Mouse (Mus musculus) gastrocnemius, adult 2 months (tissue): Measurements from ENCODE around the gene Fam71e1. TPM values are rescaled to one million over a fixed set of nuclear protein-coding genes. Genes with fewer than 3 reads are reported as not detected.

Experiments used
- DNase-seq: peaks from one replicate; pipeline ENCODE4 v3.0.0; 2022
- H3K27ac ChIP-seq: fragments of 200-600 bp; 2 replicates; pipeline ENCODE4 v1.8.1; 2022; ENCODE audit warnings: mild to moderate bottlenecking
- H3K4me3 ChIP-seq: fragments of 200-600 bp; 2 replicates; pipeline ENCODE4 v1.8.1; 2022; ENCODE audit warnings: mild to moderate bottlenecking, moderate library complexity
- CTCF ChIP-seq: fragments of 200-600 bp; IDR thresholded peaks from 2 replicates; pipeline ENCODE4 v1.8.1; 2022; ENCODE audit warnings: antibody characterized with exemption, mild to moderate bottlenecking, moderate library complexity
- intact Hi-C: fragments of 180-260 bp; cut with DNase I; formaldehyde crosslinking; loops from one replicate; pipeline ENCODE4 v1.15.1; 2025
- total RNA-seq, 2 experiments: library from RNA; stranded (reverse); gene quantifications; 2 replicates each; pipeline ENCODE4 v1.2.3; 2021

Gene Fam71e1
- total RNA-seq, 2 experiments from 2014 or later: 2.4 to 5.5 TPM

DNA sequence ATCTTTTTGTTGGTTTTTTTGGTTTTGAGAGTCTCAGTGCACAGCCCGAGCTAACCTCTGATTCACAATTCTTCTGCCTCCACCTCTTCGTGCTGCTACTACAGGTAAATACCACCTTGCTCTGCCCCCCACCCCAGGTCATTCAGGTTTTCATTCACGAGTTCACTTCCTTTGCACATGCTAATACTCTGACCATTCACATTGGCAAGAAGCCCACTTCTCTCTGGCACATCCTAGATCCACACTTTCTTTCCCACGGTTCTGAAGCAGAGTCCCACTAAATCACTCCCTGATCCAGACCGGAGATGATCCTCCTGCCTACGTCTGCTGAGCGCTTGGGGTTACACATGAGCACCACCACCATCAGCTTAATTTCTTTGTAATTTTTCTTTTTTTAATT, 1.3 kb upstream of the Fam71e1 start:
- TF ChIP-seq CTCF: no peak
- no peak for DNase-seq
- intact Hi-C loops: no loop called here
- H3K27ac ChIP-seq: no peak overlapping the region
- H3K4me3 ChIP-seq: no peak overlapping the region

DNA sequence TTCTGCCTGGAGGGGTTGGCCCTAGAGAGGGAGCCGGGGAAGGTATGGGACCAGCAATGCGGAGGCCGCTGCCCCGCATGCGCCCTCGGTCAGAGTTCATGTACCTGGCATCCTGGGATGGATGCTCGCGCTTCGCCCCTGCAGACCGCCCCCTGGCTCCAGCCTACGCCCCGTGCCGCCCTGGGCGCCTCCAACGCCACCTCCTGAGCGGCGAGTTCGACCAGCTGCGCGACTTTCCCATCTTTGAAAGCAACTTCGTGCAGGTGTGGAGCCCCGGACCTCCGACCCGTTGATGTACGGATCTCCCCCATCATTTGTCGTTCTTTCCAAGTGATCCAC, 359 bp downstream of the Fam71e1 start:
- peak overlapping the region; percentile 85 for H3K4me3 ChIP-seq
- peak overlapping the region; percentile 99 for H3K27ac ChIP-seq
- no peak for DNase-seq
- intact Hi-C loops: no loop called here
- no peak for TF ChIP-seq CTCF

DNA sequence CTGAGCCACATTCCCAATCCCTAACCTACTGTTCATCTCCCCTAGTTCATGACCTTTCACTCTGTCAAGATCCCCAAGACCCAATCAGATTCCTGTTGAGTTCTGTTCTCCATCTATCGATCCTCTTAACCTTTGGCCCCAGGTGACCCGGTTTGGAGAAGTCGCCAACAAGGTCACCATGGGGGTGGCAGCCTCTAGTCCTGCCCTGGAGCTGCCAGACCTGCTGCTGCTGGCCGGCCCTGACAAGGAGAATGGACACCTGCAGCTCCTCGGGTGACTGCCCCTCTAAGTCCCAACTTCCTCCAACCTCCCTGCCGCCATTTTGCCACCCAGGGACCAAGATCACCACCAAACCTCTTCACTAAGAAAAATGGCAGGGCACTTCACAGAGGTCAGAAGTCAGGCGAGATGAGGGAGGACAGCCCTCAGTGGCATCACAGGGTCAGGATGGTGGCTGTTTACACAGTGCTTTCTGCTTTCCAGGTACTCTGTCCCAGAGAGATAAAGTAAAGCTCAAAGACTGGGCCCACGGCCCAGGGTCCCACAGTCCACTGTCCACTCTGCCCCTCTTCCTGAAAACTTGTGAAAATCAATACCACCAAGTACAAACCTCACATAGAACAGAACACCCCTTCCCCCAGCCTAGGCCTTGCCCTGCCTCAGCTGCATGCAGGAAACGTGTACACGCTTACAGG, 1.1 kb downstream of the Fam71e1 start:
- Histone ChIP-seq H3K27ac (no peak overlapping the region), H3K4me3 (no peak overlapping the region; the same call in 1 of the 2 replicates)
- TF ChIP-seq CTCF: no peak
- peak; percentile 51 for DNase-seq
- intact Hi-C loops: no loop called here

DNA sequence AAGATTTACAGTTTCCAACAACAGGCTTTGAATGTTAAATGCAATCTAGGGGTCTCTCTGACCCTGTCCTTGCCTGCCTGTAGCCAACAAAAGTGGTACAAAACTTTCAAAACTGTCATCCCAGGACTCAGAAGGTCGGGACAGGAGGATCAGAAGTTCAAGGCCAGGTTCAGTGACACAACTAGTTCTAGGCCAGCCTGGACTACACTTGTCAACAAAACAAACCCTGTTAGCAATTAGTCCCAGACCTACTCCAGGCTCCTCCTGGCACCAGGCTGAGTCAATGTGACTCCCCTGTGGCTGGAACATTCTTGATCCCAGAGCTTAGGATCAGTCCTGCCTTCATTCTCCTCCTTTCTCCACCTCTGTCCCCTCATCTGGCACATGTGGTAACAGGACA, 2.5 kb downstream of the Fam71e1 start:
- TF ChIP-seq CTCF: no peak
- Histone ChIP-seq H3K4me3 (no peak overlapping the region), H3K27ac (no peak overlapping the region)
- intact Hi-C loops: no loop called here
- no peak for DNase-seq

DNA sequence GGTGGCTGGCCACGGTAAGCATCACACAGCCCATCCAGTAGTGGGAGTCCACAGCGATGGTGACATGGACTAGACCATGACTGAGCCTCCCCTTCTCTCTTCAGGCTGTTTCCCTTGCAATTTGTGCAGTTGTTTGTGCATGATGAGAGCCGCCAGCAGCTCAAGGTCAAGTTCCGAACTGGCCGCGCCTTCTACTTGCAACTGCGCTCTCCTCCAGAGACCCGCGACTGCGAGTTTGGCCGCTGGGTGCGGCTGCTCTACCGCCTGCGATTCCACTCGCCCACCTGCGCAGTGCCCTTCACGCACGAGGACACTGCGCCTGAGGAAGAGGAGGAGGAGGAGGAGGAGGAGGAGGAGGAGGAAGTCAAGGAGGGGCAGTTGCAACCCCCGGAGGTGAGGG, 3.7 kb downstream of the Fam71e1 start:
- peak; percentile 65 for DNase-seq
- Histone ChIP-seq H3K4me3 (no peak overlapping the region), H3K27ac (no peak overlapping the region)
- intact Hi-C loops: loop anchor here (2.0 kb wide), 2 partner anchors 27 to 49 kb away; partner anchors contain the start of gene Pold1
- no peak for TF ChIP-seq CTCF

DNA sequence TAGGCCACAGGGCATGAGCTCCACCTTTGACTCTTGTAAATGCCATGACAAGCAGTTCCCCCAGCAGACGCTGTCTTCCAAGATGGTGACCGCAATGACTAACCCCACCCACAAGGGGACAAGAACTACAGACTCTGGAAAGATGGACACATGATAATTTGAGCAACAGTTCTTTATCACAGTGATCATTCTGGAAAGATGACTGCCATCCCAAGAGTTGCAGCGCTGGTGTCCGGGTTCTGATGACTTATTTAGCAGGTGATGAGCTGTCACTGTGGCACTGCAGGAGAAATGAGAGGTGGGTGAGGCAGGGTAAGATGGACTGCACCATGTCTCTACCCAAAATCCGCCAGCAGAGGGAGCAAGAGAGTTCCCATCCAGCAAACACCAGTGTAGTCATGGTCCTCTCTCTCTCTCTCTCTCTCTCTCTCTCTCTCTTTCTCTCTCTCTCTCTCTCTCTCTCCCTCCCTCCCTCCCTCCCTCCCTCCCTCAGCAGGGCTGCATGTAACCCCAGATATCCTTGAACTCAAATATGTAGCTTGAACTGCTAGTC, 5.3 kb downstream of the Fam71e1 start:
- Histone ChIP-seq H3K27ac (peak overlapping the region; percentile 40; the same call in 1 of the 2 replicates), H3K4me3 (no peak overlapping the region)
- peak; percentile 72 for TF ChIP-seq CTCF
- intact Hi-C loops: loop anchor here (2.0 kb wide), 2 partner anchors 25 to 47 kb away; partner anchors contain the start of gene Pold1
- DNase-seq: peak; percentile 79

DNA sequence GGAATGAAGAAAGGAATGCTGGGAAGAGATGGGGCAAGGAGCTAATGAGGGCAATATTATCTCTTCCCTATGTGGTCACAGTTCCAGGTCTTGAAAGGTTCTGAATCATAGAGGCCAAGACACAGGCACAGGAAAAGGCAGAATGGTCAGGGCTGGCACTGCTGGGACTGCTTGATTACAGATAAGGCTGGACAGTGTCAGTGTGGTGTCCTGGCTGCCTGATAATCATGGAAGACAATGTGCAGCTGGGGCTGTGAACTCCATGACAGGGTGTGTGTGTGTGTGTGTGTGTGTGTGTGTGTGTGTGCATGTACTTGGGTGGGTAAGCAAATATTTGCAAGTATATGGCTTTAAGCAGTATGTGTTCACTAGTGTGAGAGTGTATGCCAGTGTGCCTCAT, 11.1 kb downstream of the Fam71e1 start:
- TF ChIP-seq CTCF: no peak
- no peak for DNase-seq
- Histone ChIP-seq H3K27ac (peak overlapping the region; percentile 10; the same call in 1 of the 2 replicates), H3K4me3 (no peak overlapping the region)
- intact Hi-C loops: no loop called here

DNA sequence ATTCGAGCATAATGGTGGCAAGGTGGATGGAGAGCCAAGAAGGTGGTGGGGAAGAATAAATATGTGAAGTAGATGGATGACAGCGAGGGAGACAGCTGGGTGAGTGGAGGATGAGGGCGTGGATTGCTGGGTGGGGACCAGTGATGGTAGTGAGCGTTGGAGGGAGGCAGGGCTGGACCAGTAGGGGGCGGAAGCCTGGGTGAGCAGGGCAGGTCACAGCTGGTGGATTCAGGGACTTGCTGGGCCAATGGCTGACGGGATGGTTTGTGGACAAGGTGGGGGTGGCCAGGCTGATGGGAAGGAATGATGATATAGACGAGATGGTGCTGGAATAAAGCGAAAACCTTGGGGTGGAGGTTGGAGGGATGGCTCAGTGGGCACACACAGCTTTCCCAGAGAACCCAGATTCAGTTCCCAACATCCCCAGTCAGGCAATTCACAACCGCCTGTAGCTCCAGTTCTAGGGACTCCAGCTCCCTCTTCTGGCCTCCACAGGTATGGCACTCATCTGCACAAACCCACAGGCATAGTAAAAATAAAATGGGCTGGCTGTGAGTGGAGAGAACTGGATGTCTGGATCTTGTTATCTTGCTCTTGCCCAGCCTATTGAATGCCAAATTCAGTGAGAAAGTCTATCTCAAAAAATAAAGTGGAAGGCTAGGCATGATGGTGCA, 23.0 kb downstream of the Fam71e1 start:
- DNase-seq: peak; percentile 64
- intact Hi-C loops: no loop called here
- H3K4me3 ChIP-seq: peak overlapping the region; percentile 79
- peak overlapping the region; percentile 44 for H3K27ac ChIP-seq
- peak; percentile 56 for TF ChIP-seq CTCF

DNA sequence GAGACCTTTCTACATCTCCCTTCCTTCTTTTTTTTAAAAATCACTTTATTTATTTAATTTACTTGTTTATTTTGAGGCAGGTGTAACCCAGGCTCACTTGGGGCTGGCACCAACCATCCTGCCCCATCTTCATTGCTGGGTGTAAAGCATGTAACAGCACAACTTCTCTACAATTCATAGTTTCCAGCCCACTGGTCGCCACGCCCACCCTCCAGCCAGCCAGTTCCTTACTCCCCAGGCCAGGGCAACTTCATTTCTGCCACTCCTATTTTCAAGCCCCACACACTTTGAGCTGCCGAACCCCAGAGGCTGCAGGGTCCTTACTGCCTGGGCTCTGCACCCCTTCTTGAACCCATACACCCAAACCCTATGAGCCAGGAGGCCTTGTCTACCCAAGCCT, 24.6 kb downstream of the Fam71e1 start:
- H3K4me3 ChIP-seq: peak overlapping the region; percentile 79
- intact Hi-C loops: loop anchor here (5.0 kb wide), 1 partner anchor 41 kb away; no protein-coding TSS in a partner anchor
- TF ChIP-seq CTCF: no peak
- peak overlapping the region; percentile 99 for H3K27ac ChIP-seq
- peak; percentile 29 for DNase-seq

DNA sequence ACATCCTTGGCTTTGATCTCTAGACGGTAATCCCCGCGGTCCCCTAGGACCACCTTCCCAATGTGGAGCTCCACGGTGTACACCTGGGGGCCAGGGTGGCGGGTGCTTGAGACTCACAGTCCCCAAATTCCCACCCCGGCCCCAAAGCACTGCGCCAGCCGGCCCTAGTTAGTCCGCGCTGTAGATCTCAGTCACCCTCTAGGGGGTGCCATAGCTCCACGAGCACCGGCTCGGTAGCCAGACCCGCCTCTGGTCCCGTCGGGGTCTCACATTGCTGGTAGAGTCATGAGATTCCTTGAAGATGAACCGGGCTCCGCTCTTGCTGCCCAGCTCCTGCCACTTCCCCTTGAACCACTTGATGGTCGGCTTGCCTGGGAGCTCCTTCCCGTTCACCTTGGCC, 25.3 kb downstream of the Fam71e1 start:
- peak overlapping the region; percentile 79 for H3K4me3 ChIP-seq
- peak; percentile 71 for TF ChIP-seq CTCF
- intact Hi-C loops: loop anchor here (5.0 kb wide), 1 partner anchor 41 kb away; no protein-coding TSS in a partner anchor
- DNase-seq: peak; percentile 82
- H3K27ac ChIP-seq: peak overlapping the region; percentile 99

DNA sequence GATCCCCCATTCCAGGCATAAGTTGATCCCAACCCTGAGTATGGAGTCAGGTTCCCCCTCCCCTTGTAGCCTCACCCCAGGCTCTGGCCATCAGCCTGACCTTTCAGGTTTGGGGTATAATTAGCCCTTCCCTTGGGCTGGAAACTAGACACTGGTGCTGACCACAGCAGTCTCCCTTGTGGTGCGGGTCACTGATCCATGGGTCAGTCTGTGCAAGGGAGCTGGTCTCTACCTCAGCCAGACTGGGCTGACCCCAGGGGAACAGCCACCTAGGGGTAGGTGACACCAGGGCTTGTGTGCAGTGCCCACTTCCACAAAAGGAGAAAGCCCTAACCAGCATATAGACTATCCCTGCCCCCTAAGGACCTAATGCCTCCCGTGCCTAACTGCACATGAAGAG, 26.7 kb downstream of the Fam71e1 start:
- peak; percentile 7; the same call in 1 of the 2 replicates for TF ChIP-seq CTCF

DNA sequence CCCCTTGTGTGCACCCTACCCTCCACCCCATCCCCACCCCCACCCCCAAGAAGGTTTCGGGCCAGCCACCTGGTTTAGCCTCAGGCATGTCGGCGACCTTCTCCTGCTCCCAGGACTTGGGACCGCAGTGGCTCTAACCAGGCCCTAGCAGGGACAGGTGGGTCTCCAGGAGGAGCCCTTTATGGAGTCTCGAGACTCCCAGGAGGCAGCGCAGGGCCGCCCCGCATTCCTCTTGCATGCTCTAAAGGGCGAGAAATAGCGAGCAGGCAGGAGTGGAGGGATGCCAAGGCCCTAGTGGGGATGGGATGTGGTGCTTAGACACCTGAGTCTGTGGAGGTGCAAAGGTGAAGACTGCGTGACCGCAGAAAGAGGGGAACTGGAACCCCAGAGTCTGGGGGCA, 28.1 kb downstream of the Fam71e1 start, which contains the start of gene Mybpc2:
Mybpc2 (minus strand) TSS at position 155 of the 400 bp plus-strand sequence.
- no peak for TF ChIP-seq CTCF
- Histone ChIP-seq H3K4me3 (peak within 1 kb of the TSS; percentile 79), H3K27ac (peak within 1 kb of the TSS; percentile 99)
- peak; percentile 93 for DNase-seq
- intact Hi-C loops: loop anchor here (5.0 kb wide), 1 partner anchor 38 kb away; no protein-coding TSS in a partner anchor

More for the DNA sequence above, 26.7 kb downstream of the Fam71e1 start:
- Histone ChIP-seq H3K27ac (peak overlapping the region; percentile 99), H3K4me3 (peak overlapping the region; percentile 79)
- DNase-seq: peak; percentile 88
- intact Hi-C loops: loop anchor here (5.0 kb wide), 1 partner anchor 39 kb away; no protein-coding TSS in a partner anchor
